Mouse (Mus musculus): Measurements from ENCODE around the gene Slc25a34.

- no peak for TF ChIP-seq CTCF (conservative IDR thresholded peaks at IDR 0.05; ENCODE audit: low read length)
- TF ChIP-seq POU5F1 (IDR thresholded peaks at IDR 0.05; ENCODE audit: borderline replicate concordance, low read length): no peak
Observed at GRCm38 (mm10) chr4:141628661-141629060, 5.0 kb upstream of the Slc25a34 start.

All from E14TG2a.4 (cell line).